Comparison of ENCODE assay signal across 8 mouse cellular contexts in genomic region chr17:68210313-68211254, GRCm38 (mm10).
DNase-seq lines count a peak whose midpoint lies in the region; ATAC-seq lines count a peak whose summit lies in the region.

No protein-coding gene starts in this region.

- peak overlapping the region; percentile 6; the same call in 1 of the 2 replicates for H3K4me2 ChIP-seq in forebrain, embryonic 14.5 days (ENCODE audit: low read length)

- no peak overlapping the region for H3K9ac ChIP-seq in forebrain, embryonic 14.5 days (ENCODE audit: low read length)

- H3K4me3 ChIP-seq in forebrain, embryonic 14.5 days (ENCODE audit: low read depth, low read length) = no peak overlapping the region

- H3K27ac ChIP-seq in forebrain, embryonic 14.5 days (ENCODE audit: low read depth, low read length) = no peak overlapping the region

- DNase-seq in 3134 (ENCODE audit: extremely low read depth, insufficient read length, low spot score) = peak; percentile 17
- peak; percentile 36 to 49 for DNase-seq in adrenal gland, adult 18-20 months (ENCODE audit: low spot score in 2 of 2)
- peak; percentile 72 for DNase-seq in forebrain, embryonic 14.5 days (ENCODE audit: low spot score)
- DNase-seq in heart, postnatal 4 days = peak; percentile 61
- peak; percentile 60 to 82 for DNase-seq in kidney, postnatal 36 days
- no peak for DNase-seq in thymus, postnatal 10 days (ENCODE audit: low spot score in 2 of 2)

- H3K36me3 ChIP-seq in forebrain, embryonic 14.5 days (ENCODE audit: control insufficient read depth, insufficient read depth, low read length) = no peaks in the 10 kb centered on the region

- H3K9me3 ChIP-seq in forebrain, embryonic 14.5 days (replicated peaks; ENCODE audit: control insufficient read depth, low read length) = no peaks in the 10 kb centered on the region

- peak; percentile 89 for ATAC-seq in forebrain, embryonic 14.5 days
- ATAC-seq in megakaryocyte progenitor cell, adult 5-6 weeks (replicated peaks; ENCODE audit: poor library complexity) = peak; percentile 73
- ATAC-seq in erythroblast, adult 5-6 weeks (replicated peaks; ENCODE audit: low FRiP score, poor library complexity, severe bottlenecking) = no peak

- H3K4me1 ChIP-seq in forebrain, embryonic 14.5 days (ENCODE audit: control insufficient read depth, insufficient read depth, low read length) = peaks cover 7% of the 10 kb centered on the region; the same call in 1 of the 2 replicates

- no peaks in the 10 kb centered on the region for H3K27me3 ChIP-seq in forebrain, embryonic 14.5 days (replicated peaks; ENCODE audit: control insufficient read depth, insufficient read depth, low read length)

- 16% methylated on average over 14 of the region's 14 CpGs for whole genome bisulfite sequencing in forebrain, embryonic 14.5 days

Comparison
In these comparisons a context has a peak if more than half of its experiments do, and no peak if none do; other contexts are left out.
1. DNase-seq: peak in 3134 (single experiment), adrenal gland, adult 18-20 months (2 of 2), forebrain, embryonic 14.5 days (single experiment), heart, postnatal 4 days (single experiment) and kidney, postnatal 36 days (2 of 2); none in thymus, postnatal 10 days (0 of 2).